Mouse (Mus musculus) mouse embryonic stem cell (cell line): ENCODE results near the gene Fam219b.

Source experiments
- in situ Hi-C, 2 experiments: fragments of 300-500 bp; cut with MboI; formaldehyde crosslinking; loops; 1 replicate in 1 of 2; 3 replicates in 1 of 2; pipeline ENCODE4 v1.14.3; 2019 to 2020; ENCODE audit warnings: low sequenced_read_pairs in 2 of 2, low pct_unique_long_range_greater_than_20kb in 1 of 2, mixed read lengths in 1 of 2; ENCODE audit not compliant: unreplicated experiment in 1 of 2

Gene Fam219b

DNA sequence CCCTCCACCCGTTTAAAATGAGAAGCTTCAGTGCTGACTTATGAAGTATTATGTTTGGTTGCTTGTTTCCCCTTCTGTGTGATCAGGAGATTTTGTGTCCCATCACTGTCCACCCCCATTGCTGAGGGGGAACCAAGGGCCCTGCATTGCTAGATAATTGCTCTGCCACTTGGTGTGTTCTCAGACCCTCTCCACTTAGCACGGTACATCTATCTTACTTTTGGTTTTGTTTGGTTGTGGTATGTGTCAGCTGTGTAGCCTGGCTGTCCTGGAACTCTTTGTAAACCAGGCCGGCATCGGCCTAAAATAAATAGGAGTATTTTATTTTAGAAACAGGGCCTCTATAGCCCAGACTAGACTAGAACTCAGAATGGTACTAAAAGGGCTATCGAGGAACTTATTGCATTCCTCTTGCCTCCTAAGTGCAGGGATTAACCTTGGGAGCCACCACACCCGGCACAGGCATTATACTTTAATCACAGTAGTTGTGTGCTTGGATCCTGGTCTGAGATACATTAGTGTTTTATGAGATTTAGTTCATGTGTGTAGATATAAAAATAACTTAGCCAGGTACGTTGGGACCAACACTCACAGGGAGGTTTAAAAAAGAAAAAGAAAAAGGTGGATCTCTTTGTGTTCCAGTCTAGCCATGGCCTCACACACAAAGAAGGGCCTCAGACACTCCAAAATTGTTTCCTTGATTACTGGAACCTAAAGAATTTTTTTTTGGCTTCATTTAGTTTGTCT, 15.0 kb upstream of the Fam219b start:
- in situ Hi-C loops, result loop anchor here in 1 of 2 experiments (25.0 kb wide), 1 partner anchor 740 kb away; the partner anchor contains the start of gene Stoml1

DNA sequence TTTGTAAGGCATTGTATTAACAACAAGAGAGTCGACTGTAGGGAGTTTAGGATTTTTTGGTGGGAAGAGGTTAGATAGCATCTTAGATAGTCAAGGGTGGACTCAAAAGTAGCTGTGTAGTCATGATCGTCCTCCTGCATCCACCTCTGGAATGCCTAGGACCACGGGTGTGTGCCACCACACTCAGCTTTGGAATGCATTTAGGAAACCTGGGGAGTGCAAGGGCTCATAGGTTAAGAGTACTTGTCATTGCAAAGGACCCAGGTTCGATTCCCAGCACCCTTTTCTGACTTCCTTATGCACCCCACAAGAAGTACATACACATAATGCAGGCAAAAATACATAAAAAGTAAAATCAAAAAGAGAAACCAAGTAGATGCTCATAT, 14.5 kb upstream of the Fam219b start:
- in situ Hi-C loops, result loop anchor here in 1 of 2 experiments (25.0 kb wide), 1 partner anchor 739 kb away; the partner anchor contains the start of gene Stoml1

DNA sequence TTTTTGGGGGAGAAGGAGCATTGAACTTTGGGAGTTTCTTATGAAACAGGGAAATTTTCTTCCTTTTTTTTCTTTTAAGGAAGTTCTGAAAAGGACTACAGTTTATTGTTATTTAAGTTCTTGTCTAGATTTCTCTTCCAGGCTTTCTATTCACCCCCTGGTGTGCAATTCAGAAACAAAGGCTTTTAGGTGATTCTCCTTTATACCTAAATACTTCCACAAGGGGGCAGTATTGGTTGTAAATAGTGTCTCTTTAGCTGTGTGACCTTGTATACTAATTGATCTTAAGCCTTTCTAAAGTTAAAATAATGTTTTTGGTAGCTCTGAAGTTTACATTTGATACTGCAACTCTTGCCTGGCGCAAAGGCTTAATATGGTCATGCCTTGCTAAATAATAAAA, 13.6 kb upstream of the Fam219b start:
- in situ Hi-C loops, result loop anchor here in 1 of 2 experiments (25.0 kb wide), 1 partner anchor 739 kb away; the partner anchor contains the start of gene Stoml1

DNA sequence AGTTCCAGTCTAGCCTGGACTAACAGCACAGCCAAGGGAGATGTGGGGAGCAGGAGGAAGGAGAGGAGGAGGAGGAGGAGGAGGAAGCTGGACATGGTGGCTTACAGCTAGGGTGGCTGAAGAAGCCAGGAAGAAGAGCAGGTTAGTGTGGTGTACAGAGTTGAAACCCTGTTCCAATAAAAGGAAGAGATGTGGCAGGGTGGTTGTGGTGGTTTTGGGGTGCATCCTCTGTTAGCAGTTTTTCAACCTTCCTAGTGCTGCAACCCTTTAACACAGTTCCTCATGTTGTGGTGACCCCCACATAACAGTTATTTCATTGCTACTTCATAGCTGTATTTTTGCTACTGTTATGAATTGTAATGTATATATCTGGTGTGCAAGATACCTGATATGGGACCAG, 12.9 kb upstream of the Fam219b start:
- in situ Hi-C loops, result loop anchor here in 1 of 2 experiments (25.0 kb wide), 1 partner anchor 738 kb away; the partner anchor contains the start of gene Stoml1

DNA sequence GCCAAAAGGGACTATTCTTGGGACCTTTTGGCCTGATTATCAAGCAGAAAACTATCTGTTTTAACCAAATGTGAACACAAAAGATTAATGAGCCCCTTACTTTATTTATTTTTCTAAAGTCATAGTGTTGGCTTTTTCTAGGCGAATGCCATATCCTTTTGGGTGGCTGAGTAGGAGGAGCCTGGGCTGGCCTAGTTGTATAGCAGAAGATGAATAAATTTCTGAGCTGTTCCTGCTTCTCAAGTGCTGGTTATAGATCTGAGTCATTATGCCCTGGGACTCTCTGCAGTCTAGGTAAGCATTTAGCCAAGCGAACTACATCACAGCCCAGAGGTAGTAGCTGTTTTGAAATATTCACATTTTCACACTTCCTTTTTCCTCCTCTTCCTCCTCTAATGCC, 11.8 kb upstream of the Fam219b start:
- in situ Hi-C loops, result no loop called here

DNA sequence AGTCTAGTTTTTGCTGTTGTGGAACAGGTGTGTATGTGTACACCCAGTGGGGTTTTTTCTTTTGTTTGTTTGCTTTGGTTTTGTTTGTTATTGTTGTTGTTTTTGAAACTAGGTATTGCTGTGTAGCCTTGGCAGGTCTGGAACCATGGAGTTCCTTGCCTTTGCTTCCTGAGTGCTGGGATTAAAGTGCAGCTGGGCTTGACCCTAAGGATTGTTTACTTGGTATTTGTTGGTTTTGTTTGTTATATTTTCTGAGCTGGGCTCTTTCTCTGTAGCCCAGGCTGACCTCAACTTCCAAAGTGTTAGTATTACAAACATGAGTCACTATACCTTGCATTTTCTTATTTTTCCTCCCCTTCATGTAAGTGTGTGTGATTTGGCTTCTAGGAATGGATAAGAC, 10.9 kb upstream of the Fam219b start:
- in situ Hi-C loops, result no loop called here

DNA sequence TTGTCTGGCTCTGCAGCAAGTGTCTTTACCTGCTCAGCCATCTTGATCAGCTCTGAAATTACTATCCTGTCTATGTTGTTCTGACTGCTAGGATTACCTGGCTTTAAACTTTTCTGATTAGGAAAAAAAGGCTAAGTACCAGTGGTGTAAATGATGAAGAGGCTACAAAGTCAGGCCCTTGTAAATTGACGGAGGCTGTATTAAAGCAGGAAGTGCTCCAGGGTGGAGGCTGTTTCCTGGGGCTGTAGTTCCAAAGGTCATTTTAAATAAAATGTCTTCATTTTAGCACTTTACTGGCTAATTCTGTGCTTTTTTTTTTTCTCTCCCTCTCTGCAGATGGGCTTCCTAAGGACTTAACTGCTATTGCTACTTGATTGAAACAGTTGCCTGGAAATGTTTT, 5.4 kb upstream of the Fam219b start:
- in situ Hi-C loops, result no loop called here

DNA sequence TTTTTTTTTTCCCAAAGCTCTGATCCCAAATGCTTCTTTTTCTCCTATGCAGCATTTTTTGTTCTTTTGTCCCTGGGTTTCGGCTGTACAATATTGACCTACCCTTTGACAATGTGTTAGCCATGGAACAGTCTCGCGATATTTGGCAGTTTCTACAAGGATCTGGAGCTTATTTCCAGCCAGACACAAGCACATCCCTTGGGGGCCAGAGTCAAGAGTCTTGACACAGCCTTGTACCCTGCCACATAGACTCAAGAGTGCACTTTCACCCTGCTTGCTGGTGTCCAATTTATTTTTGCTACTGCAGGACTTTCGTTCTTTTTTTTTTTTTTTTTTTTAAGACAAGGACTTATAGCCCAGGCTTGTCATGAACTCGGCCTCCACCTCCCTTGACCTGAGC, 966 bp upstream of the Fam219b start:
- in situ Hi-C loops, result no loop called here

DNA sequence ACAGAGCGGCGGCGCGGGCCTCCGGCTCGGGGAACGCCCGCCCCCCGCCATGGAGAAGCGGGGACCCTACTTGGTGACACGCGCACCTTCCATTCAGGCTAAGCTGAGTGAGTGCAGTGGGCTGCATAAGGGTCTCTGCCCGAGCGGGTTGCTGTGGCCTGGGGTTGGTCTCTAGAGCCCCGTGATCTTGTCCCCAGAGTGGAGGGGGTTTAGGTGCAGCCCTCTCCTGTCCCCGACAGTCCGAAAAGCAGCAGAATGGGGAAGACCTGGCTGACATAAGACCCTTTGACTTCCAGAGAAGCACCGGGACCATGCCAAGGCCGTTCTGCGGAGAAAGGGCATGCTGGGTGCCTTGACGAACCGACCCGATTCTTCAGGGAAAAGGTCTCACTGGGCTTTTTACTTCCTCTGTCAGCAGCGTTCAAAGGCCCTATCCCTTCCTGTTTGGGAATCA, 427 bp downstream of the Fam219b start:
- in situ Hi-C loops, result no loop called here

DNA sequence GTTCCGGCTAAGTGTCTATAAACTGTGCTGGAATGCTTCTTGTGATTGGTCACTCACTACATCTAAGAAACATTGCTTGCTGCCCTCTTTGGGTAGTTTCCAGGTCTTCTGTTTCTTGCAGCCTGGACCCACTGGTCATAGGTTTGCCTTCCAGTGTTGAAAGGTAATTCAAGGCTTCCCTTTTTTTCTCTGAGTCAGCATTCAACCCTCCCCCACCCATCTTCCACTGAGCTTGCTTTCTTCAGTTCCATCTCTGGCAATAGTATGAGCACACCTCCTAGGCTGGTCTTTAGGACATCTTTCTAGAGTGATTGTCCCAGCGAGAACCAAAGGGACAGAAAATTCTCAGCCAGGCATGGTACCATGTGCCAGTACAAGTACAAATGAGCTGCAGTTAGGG, 2.2 kb downstream of the Fam219b start:
- in situ Hi-C loops, result no loop called here

DNA sequence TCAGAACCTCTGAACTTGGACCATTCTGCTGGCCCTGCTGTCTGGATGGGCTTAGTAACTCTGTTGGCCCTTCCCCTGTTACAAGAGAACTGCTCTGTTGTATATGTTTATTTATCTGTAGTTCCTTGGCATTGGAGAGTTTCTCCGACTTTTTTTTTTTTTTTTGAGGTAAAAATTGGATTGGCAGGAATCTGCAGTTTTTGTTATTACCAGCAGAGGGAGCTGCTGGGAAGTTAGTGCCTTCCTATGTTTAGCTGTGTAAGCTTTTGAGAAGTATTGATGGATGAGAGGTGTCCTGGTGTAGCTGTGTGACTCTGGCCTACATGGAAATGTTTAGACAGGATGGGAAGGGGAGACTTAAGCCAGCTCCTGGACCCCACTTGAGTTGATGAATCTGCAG, 4.0 kb downstream of the Fam219b start:
- in situ Hi-C loops, result no loop called here

DNA sequence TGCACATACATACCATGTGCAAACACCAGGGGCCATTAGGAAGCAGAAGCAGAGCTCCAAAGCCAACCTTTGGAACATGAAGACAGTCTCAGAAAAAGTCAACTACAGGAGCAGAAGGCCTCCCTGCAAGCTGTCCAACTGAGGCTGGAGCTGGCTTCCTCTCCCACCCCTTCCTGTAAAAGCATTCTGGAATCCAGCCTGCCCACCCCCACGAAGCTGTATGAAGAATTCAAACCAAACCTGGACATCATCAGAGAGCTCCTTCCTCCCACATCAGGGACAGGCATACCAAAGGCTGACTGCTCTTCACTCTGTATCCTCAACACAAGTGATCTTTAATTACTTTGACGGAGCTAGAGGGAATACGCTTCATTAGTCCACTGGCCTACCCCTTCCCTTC, 6.6 kb downstream of the Fam219b start:
- in situ Hi-C loops, result no loop called here

DNA sequence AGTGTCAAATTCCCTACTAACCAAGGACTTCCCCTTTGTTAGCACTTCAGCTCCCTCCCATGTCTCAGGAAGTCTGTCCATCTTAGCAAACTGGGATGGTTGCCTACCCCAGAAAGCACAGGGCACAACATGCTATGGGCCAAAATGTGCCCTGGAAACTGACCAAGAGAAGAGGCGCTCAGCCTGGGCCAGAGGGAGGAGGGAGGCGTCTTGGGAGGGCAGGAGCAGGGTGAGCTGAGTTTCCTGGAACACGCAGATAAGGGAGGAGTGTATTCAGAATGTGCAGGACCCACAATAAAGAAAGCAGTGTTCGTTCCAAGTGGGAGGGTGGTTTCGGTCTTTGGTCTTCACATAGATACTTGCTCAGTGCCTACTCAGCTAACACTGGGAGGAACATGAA, 10.0 kb downstream of the Fam219b start:
- in situ Hi-C loops, result no loop called here

DNA sequence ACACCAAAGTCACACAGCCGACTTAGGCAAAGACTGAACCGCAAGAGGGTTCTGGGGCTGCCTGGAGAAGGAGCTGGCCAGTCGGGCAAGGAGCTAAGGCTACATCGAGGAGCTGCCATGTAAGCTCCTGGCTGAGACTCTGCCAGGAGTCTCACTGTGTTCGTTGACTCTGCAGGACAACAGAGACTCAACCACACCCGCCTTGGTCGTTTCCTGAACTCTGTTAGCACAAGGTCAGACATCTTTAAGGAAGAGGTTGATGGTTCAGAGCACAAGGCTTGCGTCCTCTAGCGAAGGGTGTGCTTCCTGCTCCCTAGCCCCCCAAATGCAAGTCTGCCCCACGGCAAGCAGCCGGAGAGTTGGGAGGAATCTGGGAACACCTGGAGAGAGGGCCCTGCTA, 10.5 kb downstream of the Fam219b start:
- in situ Hi-C loops, result no loop called here

DNA sequence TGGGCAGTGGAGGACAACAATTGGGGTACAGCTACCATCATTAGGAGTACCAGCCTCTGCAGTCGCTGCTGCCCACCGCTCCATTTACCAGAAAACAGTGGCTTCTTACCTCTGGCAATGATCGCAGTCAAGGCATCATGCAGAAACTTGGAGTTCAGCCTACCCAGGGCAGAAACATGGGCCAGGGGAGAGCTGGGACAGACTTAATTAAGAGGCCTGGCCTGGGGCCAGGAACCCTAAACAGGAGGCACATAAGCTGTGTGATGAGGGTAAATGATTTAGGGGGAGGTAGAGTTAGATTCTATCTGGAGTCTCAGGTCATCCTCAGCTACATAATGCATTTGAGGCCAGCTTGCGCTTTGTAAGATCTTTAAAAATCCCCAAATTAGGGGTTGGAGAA, 11.9 kb downstream of the Fam219b start:
- in situ Hi-C loops, result no loop called here

DNA sequence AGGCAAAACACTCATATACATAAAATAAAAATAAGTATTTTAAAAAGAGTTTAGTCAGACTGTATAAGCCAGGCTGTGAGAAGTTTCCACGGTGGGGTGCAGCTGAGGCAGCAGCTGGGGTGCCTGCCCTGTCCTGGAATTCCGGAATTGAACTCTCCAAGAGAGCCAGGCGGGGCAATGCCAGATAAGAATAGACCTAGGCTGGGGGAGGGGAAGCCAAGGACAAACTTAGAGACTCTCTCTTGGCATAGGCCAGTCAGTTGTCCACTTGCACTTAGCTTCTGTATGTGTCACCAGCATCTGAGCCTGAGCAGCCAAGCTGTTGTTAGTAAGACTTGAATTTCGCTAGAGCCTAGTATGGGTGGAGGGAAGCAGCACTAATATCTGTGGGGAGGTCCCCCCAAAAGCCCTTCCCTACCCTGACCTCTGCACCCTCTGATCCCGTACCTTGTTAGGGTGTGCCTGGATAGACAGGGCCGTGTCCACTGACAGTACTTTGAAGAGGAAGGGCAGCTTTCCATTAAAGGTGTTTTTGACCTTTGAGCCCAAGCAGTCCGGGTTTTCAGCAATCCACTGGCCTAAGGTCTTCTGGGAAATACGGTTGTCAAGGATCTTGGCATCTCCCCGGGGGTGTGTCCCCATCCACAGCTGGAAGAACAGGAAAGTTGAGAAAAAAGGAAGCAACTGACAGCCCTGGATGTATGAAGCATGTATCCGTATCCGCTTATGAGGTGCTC, 13.0 kb downstream of the Fam219b start:
- in situ Hi-C loops, result no loop called here

DNA sequence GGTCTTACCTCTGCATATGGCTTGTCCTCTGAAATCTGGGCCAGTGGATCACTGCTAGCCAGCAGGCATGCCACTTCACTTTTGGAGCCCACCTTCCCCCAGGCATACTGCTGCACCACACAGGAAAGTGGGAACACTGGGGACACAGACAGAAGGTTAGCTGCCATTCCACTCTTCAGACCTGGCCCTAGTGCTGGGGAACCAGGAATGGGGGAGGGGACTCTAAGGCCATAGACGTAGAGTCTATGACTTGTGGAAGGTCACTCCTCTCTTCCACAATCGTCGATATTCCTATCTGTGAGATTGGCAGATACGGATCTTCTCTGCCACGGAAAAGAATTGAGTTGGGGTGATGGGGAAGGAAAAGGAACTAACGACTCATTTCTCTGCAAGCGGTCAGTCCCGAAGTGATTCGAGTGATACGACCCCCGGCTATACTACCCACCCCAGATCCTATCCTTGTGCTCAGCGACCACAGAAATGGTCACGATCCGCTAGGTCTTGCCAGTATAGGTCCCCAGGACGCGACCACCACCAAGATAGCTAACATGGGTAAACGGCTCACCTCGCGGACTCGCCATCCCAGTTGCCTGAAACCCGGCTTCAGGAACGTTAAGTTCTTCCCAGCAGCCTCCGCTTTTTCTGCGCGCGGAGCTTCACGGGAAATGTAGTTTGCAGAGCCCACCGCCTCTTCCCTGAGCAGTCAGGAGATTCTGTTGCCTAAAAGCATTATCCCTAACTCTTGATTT, 15.0 kb downstream of the Fam219b start, which contains the start of gene Mpi:
Gene Mpi (minus strand): TSS at position 625 of the 749 bp plus-strand sequence.
- in situ Hi-C loops, result no loop called here

DNA sequence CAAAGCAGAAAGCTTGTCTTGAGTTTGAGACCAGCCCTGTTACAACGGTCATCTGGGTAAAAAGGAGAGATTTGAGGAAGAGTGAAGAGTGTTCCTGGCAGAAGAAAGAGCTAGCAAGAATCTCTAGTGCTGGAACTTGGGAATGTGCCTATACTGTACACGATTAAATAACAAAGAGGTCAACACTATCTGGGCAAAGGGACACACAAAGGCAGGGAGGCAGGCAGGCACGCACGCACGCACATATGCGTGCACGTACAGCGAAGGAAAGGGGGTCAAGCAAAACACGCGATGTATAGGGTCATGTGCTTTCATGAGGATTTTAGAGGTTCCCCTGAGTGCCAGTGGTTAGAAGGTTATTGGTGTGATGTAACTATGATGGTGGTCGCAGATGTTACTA, 15.8 kb downstream of the Fam219b start:
- in situ Hi-C loops, result no loop called here

DNA sequence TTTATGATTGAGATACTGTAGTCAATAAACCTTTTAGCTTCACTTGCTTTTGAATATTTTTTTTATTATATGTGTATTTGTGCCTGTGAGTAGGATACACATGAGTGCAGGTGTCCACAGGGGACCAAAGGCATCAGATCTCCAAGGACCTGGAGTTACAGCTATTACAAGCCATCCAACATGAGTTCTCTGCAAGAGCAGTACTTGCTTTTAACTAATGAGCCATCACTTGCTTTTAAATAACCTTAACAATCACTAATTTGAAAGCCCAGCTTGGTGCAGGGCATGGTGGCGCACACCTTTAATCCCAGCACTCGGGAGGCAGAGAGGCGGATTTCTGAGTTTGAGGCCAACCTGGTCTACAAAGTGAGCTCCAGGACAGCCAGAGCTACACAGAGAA, 17.4 kb downstream of the Fam219b start:
- in situ Hi-C loops, result no loop called here
